Mouse (Mus musculus): ENCODE results near the gene 4933402N22Rik.
"Not testable (repeated sequence)": the region's sequence is repeated elsewhere in the genome, so short reads cannot be mapped to it uniquely, and the experiment has no call there.

The 4933402N22Rik gene

DNA sequence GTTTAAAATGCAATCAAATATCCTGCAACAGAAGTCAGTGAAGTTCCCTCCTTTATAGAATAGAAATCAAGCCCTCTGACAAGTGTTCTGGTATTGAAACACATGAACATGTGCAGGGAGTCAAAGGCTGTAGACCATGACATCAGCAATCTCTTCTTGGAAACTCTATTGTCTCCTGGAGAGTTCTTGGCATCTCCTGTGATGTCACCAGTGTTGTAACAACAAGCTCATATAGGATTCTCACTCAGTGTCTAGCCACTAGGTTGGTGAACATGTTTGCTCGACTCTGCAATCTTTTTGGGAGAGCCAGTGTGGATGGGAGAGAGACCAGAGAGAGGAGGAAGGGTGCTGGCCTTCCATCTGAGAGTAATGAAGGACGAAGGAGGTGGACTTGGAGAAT, at the start of gene 4933402N22Rik:
TSS of gene 4933402N22Rik (plus strand) at position 301 of the 400 bp plus-strand sequence.
- DNase-seq (ENCODE audit: low spot score), result not testable (repeated sequence)

DNA sequence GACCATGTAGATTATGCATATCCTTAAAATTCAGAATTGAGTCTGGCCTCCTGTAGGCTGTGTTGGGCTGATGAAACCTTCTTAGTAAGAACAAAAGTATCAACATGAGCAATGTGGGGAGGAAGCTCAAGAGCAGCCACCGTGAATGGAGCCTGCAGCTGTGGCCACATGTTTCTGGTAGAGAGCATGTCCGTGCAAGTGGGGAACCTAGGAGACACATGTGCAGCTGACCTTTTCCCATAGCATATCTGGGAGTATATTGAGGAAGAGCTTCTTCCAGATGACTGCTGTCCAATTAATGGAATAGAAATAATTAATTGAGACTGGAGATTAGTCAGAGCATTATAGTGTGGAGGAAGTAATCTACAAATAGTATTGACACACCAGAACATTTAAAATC, 5.9 kb downstream of the 4933402N22Rik start:
- not testable (repeated sequence) for DNase-seq (ENCODE audit: low spot score)

All from testis, postnatal 10 days (tissue).